Mouse (Mus musculus) G1E (cell line): ENCODE data around the gene Antxr2.

Experiments
- CTCF ChIP-seq: IDR thresholded peaks from 2 replicates; pipeline ENCODE4 v1.5.1; 2012; ENCODE audit warnings: low read depth, low read length, inconsistent platforms, mixed read lengths
- GATA1 ChIP-seq: IDR thresholded peaks from 2 replicates; pipeline ENCODE4 v1.6.1; 2012; ENCODE audit warnings: borderline replicate concordance, low read length, inconsistent platforms, mixed read lengths
- POLR2AphosphoS5 ChIP-seq: IDR thresholded peaks from 2 replicates; pipeline ENCODE4 v1.6.1; 2012; ENCODE audit warnings: low read depth, low read length, inconsistent platforms; ENCODE audit not compliant: insufficient replicate concordance
- TAL1 ChIP-seq: conservative IDR thresholded peaks from 2 replicates; pipeline ENCODE4 v1.6.1; 2012; ENCODE audit warnings: low read depth, low read length, inconsistent platforms, mixed read lengths

- TF ChIP-seq TAL1 (no peak), CTCF (no peak), GATA1 (no peak), POLR2AphosphoS5 (no peak)
Measured at GRCm38 (mm10) chr5:97959651-97960050, 71.2 kb downstream of the Antxr2 start.
